Mouse (Mus musculus) stomach, embryonic 14.5 days (tissue): ENCODE data around the gene Rtca. TPM values are rescaled to one million over a fixed set of nuclear protein-coding genes. Genes with fewer than 3 reads are reported as not detected.

Experiments
- ATAC-seq: fragments of 200-750 bp; cut with Nextera tagmentation; 2 replicates; pipeline ENCODE4 v1.8.0; 2017; ENCODE audit warnings: low read depth, moderate TSS enrichment; ENCODE audit not compliant: insufficient number of reproducible peaks, insufficient read depth, low FRiP score
- H3K27ac ChIP-seq: fragments of 300-500 bp; sonication (generic); 2 replicates; pipeline ENCODE4 v1.5.1; 2014; ENCODE audit warnings: mild to moderate bottlenecking, low read length, moderate library complexity, mixed read lengths
- H3K27me3 ChIP-seq: fragments of 300-500 bp; sonication (generic); 2 replicates; pipeline ENCODE4 v1.6.1; 2014; ENCODE audit warnings: low read length, control low read depth, mixed read lengths; ENCODE audit not compliant: control insufficient read depth, insufficient read depth
- H3K36me3 ChIP-seq: fragments of 300-500 bp; sonication (generic); 2 replicates; pipeline ENCODE4 v1.6.1; 2014; ENCODE audit warnings: mild to moderate bottlenecking, control low read depth, low read length, moderate library complexity, mixed read lengths; ENCODE audit not compliant: control insufficient read depth, insufficient read depth
- H3K4me1 ChIP-seq: fragments of 300-500 bp; sonication (generic); 2 replicates; pipeline ENCODE4 v1.6.1; 2014; ENCODE audit warnings: low read length, control low read depth, mixed read lengths; ENCODE audit not compliant: control insufficient read depth, insufficient read depth
- H3K4me2 ChIP-seq: fragments of 300-500 bp; sonication (generic); replicated peaks from 2 replicates; pipeline ENCODE4 v1.6.1; 2014; ENCODE audit warnings: low read depth, low read length, control low read depth
- H3K4me3 ChIP-seq: fragments of 300-500 bp; sonication (generic); 2 replicates; pipeline ENCODE4 v1.5.1; 2014; ENCODE audit warnings: low read depth, low read length, control low read depth
- H3K9ac ChIP-seq: fragments of 300-500 bp; sonication (generic); replicated peaks from 2 replicates; pipeline ENCODE4 v1.6.1; 2014; ENCODE audit warnings: low read depth, mild to moderate bottlenecking, control low read depth, low read length, moderate library complexity, mixed read lengths
- H3K9me3 ChIP-seq: fragments of 300-500 bp; sonication (generic); 2 replicates; pipeline ENCODE4 v1.6.1; 2016; ENCODE audit warnings: low read depth, low read length, control low read depth; ENCODE audit not compliant: control insufficient read depth
- WGBS: fragments of 180-500 bp; shearing (Covaris S2); extraction: QIAGEN DNeasy Blood & Tissue Kit; methylation state at CpG from one replicate; pipeline ENCODE4 v1.1.7; 2014; 5-methylcytosine and 5-hydroxymethylcytosine counted together
- polyA plus RNA-seq: library from polyadenylated mRNA; unstranded; fragments of >200 nt; fragmentation: Nextera tagmentation; extraction: Ambion mirVana; gene quantifications from 2 replicates; pipeline ENCODE4 v1.2.1, GENCODE M21; 2014

The Rtca gene
- 73.9 and 75.4 TPM in 2 replicates for polyA plus RNA-seq

- H3K4me2 ChIP-seq: peak within 1 kb of the TSS; percentile 73
- H3K27me3 ChIP-seq: no peaks in the 10 kb centered on the region
- no peaks in the 10 kb centered on the region for H3K9me3 ChIP-seq
- H3K36me3 ChIP-seq: peaks cover 19% of the 10 kb centered on the region
- 0% methylated on average over 35 of the region's 44 CpGs for WGBS
- peak within 1 kb of the TSS; percentile 94 for H3K4me3 ChIP-seq
- H3K4me1 ChIP-seq: peaks cover 19% of the 10 kb centered on the region; the same call in 1 of the 2 replicates
- H3K9ac ChIP-seq: peak within 1 kb of the TSS; percentile 87
- ATAC-seq: peak; percentile 94
- peak within 1 kb of the TSS; percentile 52; the same call in 1 of the 2 replicates for H3K27ac ChIP-seq
Observed at GRCm38 (mm10) chr3:116507772-116508351, at the start of gene Rtca. Rtca (minus strand) TSS chr3:116508208.

GRCm38 (mm10) chr3:116551362-116551761, 43.4 kb upstream of the Rtca start:
- ATAC-seq: no peak
- 87% methylated on average over 5 of the region's 5 CpGs for WGBS
- Histone ChIP-seq H3K27ac (no peak overlapping the region), H3K4me1 (no peaks in the 10 kb centered on the region), H3K9ac (no peak overlapping the region), H3K9me3 (no peaks in the 10 kb centered on the region), H3K4me3 (no peak overlapping the region), H3K36me3 (peaks cover 7% of the 10 kb centered on the region; the same call in 1 of the 2 replicates), H3K4me2 (no peak overlapping the region), H3K27me3 (no peaks in the 10 kb centered on the region)

GRCm38 (mm10) chr3:116547430-116547829, 39.4 kb upstream of the Rtca start:
- H3K9me3 ChIP-seq: no peaks in the 10 kb centered on the region
- no peak for ATAC-seq
- H3K36me3 ChIP-seq: peaks cover 13% of the 10 kb centered on the region; the same call in 1 of the 2 replicates
- H3K4me3 ChIP-seq: no peak overlapping the region
- no peaks in the 10 kb centered on the region for H3K27me3 ChIP-seq
- H3K4me2 ChIP-seq: no peak overlapping the region
- 86% methylated on average over 5 of the region's 5 CpGs for WGBS
- no peaks in the 10 kb centered on the region for H3K4me1 ChIP-seq
- H3K27ac ChIP-seq: no peak overlapping the region
- H3K9ac ChIP-seq: no peak overlapping the region

- no peak overlapping the region for H3K27ac ChIP-seq
- H3K4me3 ChIP-seq: no peak overlapping the region
- H3K27me3 ChIP-seq: no peaks in the 10 kb centered on the region
- WGBS: 74% methylated on average over 3 of the region's 3 CpGs
- H3K9ac ChIP-seq: no peak overlapping the region
- no peaks in the 10 kb centered on the region for H3K9me3 ChIP-seq
- H3K4me1 ChIP-seq: no peaks in the 10 kb centered on the region
- peaks cover 15% of the 10 kb centered on the region for H3K36me3 ChIP-seq
- no peak overlapping the region for H3K4me2 ChIP-seq
- ATAC-seq: no peak
Observed at GRCm38 (mm10) chr3:116542532-116542931, 34.5 kb upstream of the Rtca start.

GRCm38 (mm10) chr3:116542070-116542469, 34.1 kb upstream of the Rtca start:
- H3K36me3 ChIP-seq: peaks cover 15% of the 10 kb centered on the region
- no peak for ATAC-seq

GRCm38 (mm10) chr3:116537200-116537573, 29.2 kb upstream of the Rtca start:
- Histone ChIP-seq H3K27me3 (no peaks in the 10 kb centered on the region), H3K9me3 (no peaks in the 10 kb centered on the region), H3K4me1 (no peaks in the 10 kb centered on the region), H3K36me3 (peaks cover 23% of the 10 kb centered on the region), H3K9ac (no peak overlapping the region), H3K4me3 (no peak overlapping the region), H3K4me2 (no peak overlapping the region), H3K27ac (no peak overlapping the region)
- WGBS: 63% methylated on average over 6 of the region's 6 CpGs
- ATAC-seq: no peak

More at GRCm38 (mm10) chr3:116542070-116542469, 34.1 kb upstream of the Rtca start:
- H3K4me1 ChIP-seq: no peaks in the 10 kb centered on the region
- no peak overlapping the region for H3K4me2 ChIP-seq
- no peaks in the 10 kb centered on the region for H3K9me3 ChIP-seq
- H3K27me3 ChIP-seq: no peaks in the 10 kb centered on the region
- 81% methylated on average over 2 of the region's 2 CpGs for WGBS
- no peak overlapping the region for H3K27ac ChIP-seq
- H3K9ac ChIP-seq: no peak overlapping the region
- H3K4me3 ChIP-seq: no peak overlapping the region

GRCm38 (mm10) chr3:116536428-116537199, 28.6 kb upstream of the Rtca start:
- Histone ChIP-seq H3K4me1 (no peaks in the 10 kb centered on the region), H3K4me2 (no peak overlapping the region), H3K36me3 (peaks cover 23% of the 10 kb centered on the region), H3K9ac (no peak overlapping the region), H3K27ac (no peak overlapping the region), H3K4me3 (no peak overlapping the region), H3K27me3 (no peaks in the 10 kb centered on the region), H3K9me3 (no peaks in the 10 kb centered on the region)
- WGBS: 35% methylated on average over 16 of the region's 16 CpGs
- ATAC-seq: 0 out of 2 replicates have a peak, but pooled peaks have one; percentile 53

- Histone ChIP-seq H3K9ac (no peak overlapping the region), H3K4me3 (no peak overlapping the region), H3K27me3 (no peaks in the 10 kb centered on the region), H3K9me3 (no peaks in the 10 kb centered on the region), H3K27ac (no peak overlapping the region), H3K4me1 (no peaks in the 10 kb centered on the region), H3K4me2 (no peak overlapping the region), H3K36me3 (peaks cover 16% of the 10 kb centered on the region)
- 74% methylated on average over 4 of the region's 4 CpGs for WGBS
- ATAC-seq: no peak
Observed at GRCm38 (mm10) chr3:116530826-116531225, 22.8 kb upstream of the Rtca start.
